8 mouse cellular contexts compared by ENCODE assay signal in the genomic region with DNA sequence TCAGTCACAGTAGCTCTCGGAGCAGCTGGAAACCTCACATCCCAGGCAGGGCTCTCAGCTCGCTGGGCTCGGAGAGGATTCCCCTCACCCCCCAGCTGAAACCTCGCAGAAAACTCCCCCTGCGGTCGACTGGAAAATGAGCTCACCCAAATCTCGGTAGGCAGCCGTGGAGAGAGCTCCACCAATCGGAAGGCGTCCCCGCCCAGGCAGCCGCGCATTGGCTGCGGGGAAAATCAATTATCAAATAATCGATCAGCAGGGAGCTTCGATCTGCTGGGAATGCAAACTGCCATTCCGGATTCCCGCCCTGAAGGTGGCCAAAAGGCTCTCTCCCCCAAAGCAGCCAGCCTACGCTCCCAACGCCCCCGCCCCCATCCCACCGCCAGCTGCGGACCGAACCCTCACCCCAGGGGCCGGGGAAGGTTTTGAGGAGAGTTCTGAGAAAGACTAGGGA. TPM values are rescaled to one million over a fixed set of nuclear protein-coding genes. Genes with fewer than 3 reads are reported as not detected.
DNase-seq lines count a peak whose midpoint lies in the region; ATAC-seq lines count a peak whose summit lies in the region.

No protein-coding gene starts in this region.

- ATAC-seq in limb, embryonic 11.5 days (ENCODE audit: insufficient number of reproducible peaks, low FRiP score, low TSS enrichment, low read depth) = peak; percentile 73
- peak; percentile 83 for ATAC-seq in midbrain, embryonic 13.5 days
- no peak for ATAC-seq in inflammation-experienced regulatory T-cells, adult 6 months

- H3K36me3 ChIP-seq in embryonic facial prominence, embryonic 10.5 days (replicated peaks) = peaks cover 7% of the 10 kb centered on the region; the same call in 1 of the 2 replicates
- H3K36me3 ChIP-seq in limb, embryonic 11.5 days (ENCODE audit: control insufficient read depth, insufficient read depth, low read length) = no peaks in the 10 kb centered on the region
- no peaks in the 10 kb centered on the region for H3K36me3 ChIP-seq in midbrain, embryonic 13.5 days

- peaks cover 32% of the 10 kb centered on the region for H3K4me1 ChIP-seq in embryonic facial prominence, embryonic 10.5 days
- peaks cover 8% of the 10 kb centered on the region; the same call in 1 of the 2 replicates for H3K4me1 ChIP-seq in limb, embryonic 11.5 days (ENCODE audit: control insufficient read depth, insufficient read depth, low read length)
- peaks cover 33% of the 10 kb centered on the region for H3K4me1 ChIP-seq in midbrain, embryonic 13.5 days (replicated peaks)

- H3K27me3 ChIP-seq in embryonic facial prominence, embryonic 10.5 days (replicated peaks; ENCODE audit: low read depth, poor library complexity, severe bottlenecking) = peaks cover 48% of the 10 kb centered on the region
- peaks cover 22% of the 10 kb centered on the region for H3K27me3 ChIP-seq in limb, embryonic 11.5 days (ENCODE audit: control insufficient read depth, insufficient read depth, low read length)
- peaks cover 30% of the 10 kb centered on the region for H3K27me3 ChIP-seq in midbrain, embryonic 13.5 days

- H3K9me3 ChIP-seq in embryonic facial prominence, embryonic 10.5 days = no peaks in the 10 kb centered on the region
- H3K9me3 ChIP-seq in limb, embryonic 11.5 days (ENCODE audit: control insufficient read depth, low read length) = no peaks in the 10 kb centered on the region
- no peaks in the 10 kb centered on the region for H3K9me3 ChIP-seq in midbrain, embryonic 13.5 days

- H3K9ac ChIP-seq in limb, embryonic 11.5 days (ENCODE audit: low read length) = peak overlapping the region; percentile 97
- peak overlapping the region; percentile 98 for H3K9ac ChIP-seq in midbrain, embryonic 13.5 days (replicated peaks)

- peak overlapping the region; percentile 78 for H3K4me3 ChIP-seq in embryonic facial prominence, embryonic 10.5 days
- peak overlapping the region; percentile 62 for H3K4me3 ChIP-seq in limb, embryonic 11.5 days (ENCODE audit: low read depth, low read length)
- peak overlapping the region; percentile 65 for H3K4me3 ChIP-seq in midbrain, embryonic 13.5 days (replicated peaks)

- peak overlapping the region; percentile 99 for H3K27ac ChIP-seq in embryonic facial prominence, embryonic 10.5 days (replicated peaks)
- peak overlapping the region; percentile 93 for H3K27ac ChIP-seq in limb, embryonic 11.5 days (replicated peaks; ENCODE audit: low read depth, low read length)
- peak overlapping the region; percentile 98 for H3K27ac ChIP-seq in midbrain, embryonic 13.5 days

- WGBS in embryonic facial prominence, embryonic 10.5 days = under 1% methylated on average over 25 of the region's 25 CpGs
- WGBS in limb, embryonic 11.5 days = under 1% methylated on average over 25 of the region's 25 CpGs
- under 1% methylated on average over 25 of the region's 25 CpGs for WGBS in midbrain, embryonic 13.5 days

- peak overlapping the region; percentile 55 for H3K4me2 ChIP-seq in limb, embryonic 11.5 days (ENCODE audit: low read depth, severe bottlenecking)
- H3K4me2 ChIP-seq in midbrain, embryonic 13.5 days (replicated peaks) = peak overlapping the region; percentile 88

- DNase-seq in adrenal gland, postnatal 14 days = peak; percentile 97
- DNase-seq in embryonic facial prominence, embryonic 10.5 days (ENCODE audit: low spot score) = peak; percentile 95
- DNase-seq in heart, adult 11 months = peak; percentile 100
- peak; percentile 83 for DNase-seq in kidney, adult 18-20 months
- peak; percentile 93 for DNase-seq in limb, embryonic 11.5 days (ENCODE audit: low spot score)
- DNase-seq in spleen, adult 12 weeks (ENCODE audit: low spot score) = peak; percentile 31

RNA-seq across cellular contexts. Expression of gene Meis1, which starts 1.6 kb away (rescaled TPM):
- 57.0 and 57.5 TPM in 2 replicates for total RNA-seq in adrenal gland, postnatal 14 days (2021)
- polyA plus RNA-seq in embryonic facial prominence, embryonic 10.5 days (2016; fragmentation: Nextera tagmentation; extraction: Ambion mirVana) = 73.3 and 89.6 TPM in 2 replicates
- polyA plus RNA-seq in limb, embryonic 11.5 days (2014; fragmentation: Nextera tagmentation; extraction: Ambion mirVana) = 69.8 and 85.0 TPM in 2 replicates
- 43.4 and 45.1 TPM in 2 replicates for polyA plus RNA-seq in midbrain, embryonic 13.5 days (2015; fragmentation: Nextera tagmentation; extraction: Ambion mirVana)
- polyA plus RNA-seq in inflammation-experienced regulatory T-cells, adult 6 months (2017; shearing (Covaris generic)) = under 1 TPM in 2 of 3 experiments, not detected in 1; 0.10 to 0.13 TPM

Comparison
In these comparisons a context has a peak if more than half of its experiments do, and no peak if none do; other contexts are left out.
1. DNase-seq: peak in every context shown above with its lines; median percentile 100 in heart, adult 11 months; 97 in adrenal gland, postnatal 14 days; 95 in embryonic facial prominence, embryonic 10.5 days; 93 in limb, embryonic 11.5 days; 83 in kidney, adult 18-20 months; 31 in spleen, adult 12 weeks.
2. RNA of gene Meis1, which starts 1.6 kb away (polyA plus RNA-seq): 73.3 to 89.6 TPM in embryonic facial prominence, embryonic 10.5 days, 69.8 to 85.0 TPM in limb, embryonic 11.5 days and 43.4 to 45.1 TPM in midbrain, embryonic 13.5 days; 0.10 to 0.13 TPM in inflammation-experienced regulatory T-cells, adult 6 months; every median in the first group is over 10 times any median in the second.
3. Peak in every context shown above with its lines, with median percentiles within 50 percentile points of each other: H3K27ac ChIP-seq and H3K4me3 ChIP-seq.